Mouse (Mus musculus) hindbrain, embryonic 16.5 days (tissue): ENCODE measurements around the gene Xlr3c. TPM values are rescaled to one million over a fixed set of nuclear protein-coding genes. Genes with fewer than 3 reads are reported as not detected.
"Not testable (repeated sequence)": the region's sequence is repeated elsewhere in the genome, so short reads cannot be mapped to it uniquely, and the experiment has no call there.

Source experiments
- ATAC-seq: fragments of 200-750 bp; cut with Nextera tagmentation; 2 replicates; pipeline ENCODE4 v1.8.0; 2017; ENCODE audit warnings: moderate TSS enrichment, moderate library complexity
- H3K27ac ChIP-seq: fragments of 300-500 bp; sonication (generic); 2 replicates; pipeline ENCODE4 v1.5.1; 2014; ENCODE audit warnings: low read depth, mild to moderate bottlenecking, control low read depth, low read length, moderate library complexity
- H3K27me3 ChIP-seq: fragments of 300-500 bp; sonication (generic); replicated peaks from 2 replicates; pipeline ENCODE4 v1.6.1; 2014; ENCODE audit warnings: low read length; ENCODE audit not compliant: control insufficient read depth, insufficient read depth
- H3K36me3 ChIP-seq: fragments of 300-500 bp; sonication (generic); 2 replicates; pipeline ENCODE4 v1.6.1; 2014; ENCODE audit warnings: mild to moderate bottlenecking, low read length, moderate library complexity, mixed read lengths; ENCODE audit not compliant: control insufficient read depth, insufficient read depth
- H3K4me1 ChIP-seq: fragments of 300-500 bp; sonication (generic); 2 replicates; pipeline ENCODE4 v1.6.1; 2014; ENCODE audit warnings: low read depth, low read length; ENCODE audit not compliant: control insufficient read depth, insufficient read depth
- H3K4me2 ChIP-seq: fragments of 300-500 bp; sonication (generic); 2 replicates; pipeline ENCODE4 v1.6.1; 2014; ENCODE audit warnings: mild to moderate bottlenecking, low read length, control low read depth, moderate library complexity
- H3K4me3 ChIP-seq: fragments of 300-500 bp; sonication (generic); 2 replicates; pipeline ENCODE4 v1.5.1; 2014; ENCODE audit warnings: mild to moderate bottlenecking, low read length, control low read depth, moderate library complexity
- H3K9ac ChIP-seq: fragments of 300-500 bp; sonication (generic); 2 replicates; pipeline ENCODE4 v1.6.1; 2014; ENCODE audit warnings: low read depth, mild to moderate bottlenecking, control low read depth, low read length, moderate library complexity
- H3K9me3 ChIP-seq: fragments of 300-500 bp; sonication (generic); 2 replicates; pipeline ENCODE4 v1.6.1; 2014; ENCODE audit warnings: mild to moderate bottlenecking, low read length, moderate library complexity; ENCODE audit not compliant: control insufficient read depth
- WGBS: fragments of 180-500 bp; shearing (Covaris S2); extraction: QIAGEN DNeasy Blood & Tissue Kit; methylation state at CpG from one replicate; pipeline ENCODE4 v1.1.7; 2014; 5-methylcytosine and 5-hydroxymethylcytosine counted together
- polyA plus RNA-seq: library from polyadenylated mRNA; unstranded; fragments of >200 nt; fragmentation: Nextera tagmentation; extraction: Ambion mirVana; gene quantifications from 2 replicates; pipeline ENCODE4 v1.2.1, GENCODE M21; 2015

The Xlr3c gene
- polyA plus RNA-seq = 0.11 TPM in 1 of 2 replicates, not detected in the other

DNA sequence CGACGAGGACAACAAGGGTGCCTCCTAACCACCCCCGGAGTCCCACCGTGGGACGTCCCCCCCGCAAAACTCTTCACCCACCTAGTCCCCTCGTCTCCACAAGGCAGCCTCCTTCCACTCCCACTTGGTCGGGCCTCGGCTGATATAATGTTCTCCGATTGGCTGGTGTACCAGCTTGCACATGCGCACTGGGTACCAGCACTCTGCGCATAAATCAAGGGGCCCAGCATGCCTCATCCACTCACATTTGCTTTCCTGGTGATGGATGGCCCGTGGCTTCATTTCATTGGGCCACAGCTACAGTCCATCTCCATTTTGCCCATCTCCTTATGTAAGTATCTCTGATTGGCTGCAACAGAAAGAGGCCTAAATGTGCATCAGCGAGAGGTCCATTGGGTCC, at the start of gene Xlr3c:
Xlr3c (minus strand) TSS at position 121 of the 400 bp plus-strand sequence.
- not testable (repeated sequence) for H3K4me1 ChIP-seq, H3K27me3 ChIP-seq, H3K4me2 ChIP-seq, H3K4me3 ChIP-seq, H3K27ac ChIP-seq, ATAC-seq, H3K9me3 ChIP-seq, H3K9ac ChIP-seq, H3K36me3 ChIP-seq
- 91% methylated on average over 14 of the region's 14 CpGs for WGBS

DNA sequence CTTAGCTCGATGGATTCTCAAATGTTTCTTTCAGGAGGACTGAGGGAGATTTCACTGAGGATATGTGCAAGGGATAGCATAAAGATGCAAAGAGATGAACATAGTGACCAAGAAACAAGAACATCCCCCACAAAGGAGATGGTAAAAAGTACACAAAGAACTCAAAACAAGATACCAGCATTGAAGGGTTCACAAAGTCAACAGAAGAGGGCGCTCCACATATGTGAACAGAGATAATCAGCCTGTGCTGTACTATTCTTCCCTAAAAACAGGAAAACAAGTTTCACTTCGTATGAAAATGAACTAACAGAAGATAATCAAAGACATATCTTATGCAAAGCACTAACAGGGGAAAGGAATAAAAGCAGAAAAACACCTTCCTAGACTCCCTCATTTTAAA, 47.3 kb upstream of the Xlr3c start:
- Histone ChIP-seq H3K27ac (no peak overlapping the region), H3K9me3 (no peaks in the 10 kb centered on the region), H3K4me3 (no peak overlapping the region), H3K4me1 (no peaks in the 10 kb centered on the region), H3K27me3 (no peaks in the 10 kb centered on the region), H3K36me3 (no peaks in the 10 kb centered on the region), H3K9ac (no peak overlapping the region), H3K4me2 (no peak overlapping the region)
- no peak for ATAC-seq
- WGBS = 38% methylated on average over 3 of the region's 3 CpGs

- not testable (repeated sequence) for H3K36me3 ChIP-seq, H3K4me2 ChIP-seq, H3K9me3 ChIP-seq, H3K27me3 ChIP-seq, H3K9ac ChIP-seq, ATAC-seq, H3K4me1 ChIP-seq, H3K27ac ChIP-seq, H3K4me3 ChIP-seq
- no CpG with 5 or more reads among the region's 10 CpGs for WGBS
Observed at GRCm38 (mm10) chrX:73295745-73296144, 30.6 kb upstream of the Xlr3c start.

GRCm38 (mm10) chrX:73292876-73293275, 27.7 kb upstream of the Xlr3c start, which contains the start of the genes Xlr5a and Xlr5c:
Gene Xlr5a (minus strand): TSS chrX:73292976.
Gene Xlr5c (minus strand): TSS chrX:73292976.
- H3K36me3 ChIP-seq, ATAC-seq: not testable (repeated sequence)
- 88% methylated on average over 11 of the region's 17 CpGs for WGBS

DNA sequence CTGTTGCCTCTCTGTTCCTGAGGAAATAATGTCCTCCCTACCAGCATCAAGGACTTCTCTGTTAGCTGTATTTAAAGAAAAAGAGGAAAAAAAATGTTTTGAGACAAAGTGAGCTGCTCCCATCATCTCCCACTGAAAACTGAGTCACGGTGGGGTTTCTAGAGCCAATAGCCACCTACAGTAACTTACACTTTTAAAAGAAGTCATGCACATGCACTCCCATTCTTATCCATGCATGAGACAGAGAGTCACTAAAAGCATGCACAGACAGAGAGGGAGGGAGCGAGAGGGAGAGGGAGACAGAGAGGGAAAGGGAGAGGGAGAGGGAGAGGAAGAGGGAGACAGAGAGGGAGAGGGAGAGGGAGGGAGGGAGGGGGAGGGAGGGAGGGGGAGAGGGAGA, 2.8 kb downstream of the Xlr3c start:
- not testable (repeated sequence) for ATAC-seq, H3K27me3 ChIP-seq, H3K4me2 ChIP-seq, H3K36me3 ChIP-seq, H3K4me1 ChIP-seq, H3K27ac ChIP-seq, H3K9me3 ChIP-seq, H3K4me3 ChIP-seq, H3K9ac ChIP-seq
- WGBS = 87% methylated on average over 2 of the region's 2 CpGs

More at GRCm38 (mm10) chrX:73292876-73293275, 27.7 kb upstream of the Xlr3c start, which contains the start of the genes Xlr5a and Xlr5c:
- not testable (repeated sequence) for H3K9me3 ChIP-seq, H3K4me1 ChIP-seq, H3K9ac ChIP-seq, H3K4me3 ChIP-seq, H3K27me3 ChIP-seq, H3K4me2 ChIP-seq, H3K27ac ChIP-seq

GRCm38 (mm10) chrX:73242821-73243325, 22.3 kb downstream of the Xlr3c start, which contains the start of gene Xlr4c:
Gene Xlr4c (minus strand): TSS chrX:73243130.
- not testable (repeated sequence) for H3K27me3 ChIP-seq, H3K27ac ChIP-seq, H3K9ac ChIP-seq, H3K4me3 ChIP-seq, H3K4me1 ChIP-seq, H3K4me2 ChIP-seq, H3K9me3 ChIP-seq, H3K36me3 ChIP-seq, ATAC-seq
- WGBS = 88% methylated on average over 13 of the region's 14 CpGs

- H3K27me3 ChIP-seq = no peaks in the 10 kb centered on the region
- peak overlapping the region; percentile 94 for H3K27ac ChIP-seq
- H3K36me3 ChIP-seq = no peaks in the 10 kb centered on the region
- no peaks in the 10 kb centered on the region for H3K4me1 ChIP-seq
- peak overlapping the region; percentile 63 for H3K4me3 ChIP-seq
- H3K9ac ChIP-seq = peak overlapping the region; percentile 81
- H3K9me3 ChIP-seq = no peaks in the 10 kb centered on the region
- H3K4me2 ChIP-seq = peak overlapping the region; percentile 58
- WGBS = 19% methylated on average over 3 of the region's 3 CpGs
- ATAC-seq = no peak
Observed at GRCm38 (mm10) chrX:73229288-73229687, 35.9 kb downstream of the Xlr3c start.

- WGBS = 21% methylated on average over 35 of the region's 51 CpGs
- Histone ChIP-seq H3K4me1 (no peaks in the 10 kb centered on the region), H3K9me3 (no peaks in the 10 kb centered on the region), H3K27me3 (no peaks in the 10 kb centered on the region), H3K4me3 (peak overlapping the region; percentile 63), H3K4me2 (peak overlapping the region; percentile 58), H3K27ac (peak overlapping the region; percentile 94), H3K36me3 (no peaks in the 10 kb centered on the region), H3K9ac (peak overlapping the region; percentile 81)
- ATAC-seq = peak; percentile 76
Observed at GRCm38 (mm10) chrX:73228606-73229214, 36.5 kb downstream of the Xlr3c start.

DNA sequence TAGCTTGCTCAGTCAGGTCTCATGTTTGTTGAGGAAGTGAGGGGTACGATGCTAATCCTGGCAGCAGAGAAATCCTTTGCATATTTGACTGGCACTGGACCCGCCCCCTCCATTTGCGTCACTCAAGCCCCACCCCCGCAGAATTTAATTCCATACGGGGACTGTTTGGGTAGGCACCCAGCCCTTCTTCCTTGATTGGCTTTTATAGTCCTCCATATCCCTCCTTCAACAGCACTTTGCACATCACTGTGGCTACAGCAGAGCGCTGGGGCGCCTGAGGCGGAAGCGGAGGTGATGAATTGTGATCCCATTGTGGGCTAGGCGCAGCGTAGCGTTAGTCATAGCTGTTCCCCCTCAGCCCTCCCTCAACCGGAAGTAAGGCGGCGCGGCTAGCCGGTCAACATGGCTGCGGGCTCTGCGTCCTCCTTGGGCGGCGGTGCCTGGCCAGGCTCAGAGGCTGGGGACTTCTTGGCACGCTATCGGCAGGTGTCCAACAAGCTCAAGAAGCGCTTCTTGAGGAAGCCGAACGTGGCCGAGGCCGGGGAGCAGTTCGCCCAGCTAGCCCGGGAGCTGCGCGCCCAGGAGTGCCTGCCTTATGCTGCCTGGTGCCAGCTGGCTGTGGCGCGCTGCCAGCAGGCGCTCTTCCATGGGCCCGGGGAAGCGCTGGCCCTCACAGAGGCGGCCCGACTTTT, 37.1 kb downstream of the Xlr3c start, which contains the start of gene F8a:
F8a (plus strand) TSS at position 378 of the 692 bp plus-strand sequence.
- Histone ChIP-seq H3K9me3 (no peaks in the 10 kb centered on the region), H3K27me3 (no peaks in the 10 kb centered on the region), H3K9ac (peak within 1 kb of the TSS; percentile 81), H3K36me3 (no peaks in the 10 kb centered on the region), H3K4me1 (no peaks in the 10 kb centered on the region), H3K27ac (peak within 1 kb of the TSS; percentile 94), H3K4me2 (peak within 1 kb of the TSS; percentile 58), H3K4me3 (peak within 1 kb of the TSS; percentile 63)
- 11% methylated on average over 32 of the region's 39 CpGs for WGBS
- peak; percentile 98 for ATAC-seq
